Mouse (Mus musculus) liver, embryonic 14.5 days (tissue): Measurements from ENCODE around the gene Gramd4.

Experiments
- CTCF ChIP-seq: IDR thresholded peaks from 2 replicates; pipeline ENCODE4 v1.5.1; 2016; ENCODE audit warnings: antibody characterized with exemption, low read depth, control low read depth
- EP300 ChIP-seq: IDR thresholded peaks from 2 replicates; pipeline ENCODE4 v1.6.1; 2016; ENCODE audit warnings: antibody characterized with exemption, low read depth

GRCm38 (mm10) chr15:86059835-86060380 is 2.4 kb downstream of the Gramd4 start:
- TF ChIP-seq EP300: 0 out of 2 replicates have a peak, but pooled peaks have one; percentile 30
- TF ChIP-seq CTCF: no peak
